Mouse (Mus musculus) urinary bladder, postnatal 25 days (tissue): Measurements from ENCODE around the gene Gng5.

Source experiments
- DNase-seq: peaks from one replicate; pipeline ENCODE4 v3.0.0; 2022; ENCODE audit warnings: low spot score

Gene Gng5

GRCm38 (mm10) chr3:146499431-146500002 is at the start of gene Gng5, which contains the start of gene Spata1:
Gng5 (plus strand) TSS chr3:146499807.
Spata1 (minus strand) TSS chr3:146499753.
- peak; percentile 86 for DNase-seq

GRCm38 (mm10) chr3:146450371-146450841 is 49.2 kb upstream of the Gng5 start:
- peak; percentile 92 for DNase-seq

GRCm38 (mm10) chr3:146451375-146451774 is 48.2 kb upstream of the Gng5 start:
- no peak for DNase-seq

GRCm38 (mm10) chr3:146462939-146463338 is 36.7 kb upstream of the Gng5 start:
- no peak for DNase-seq

- DNase-seq = no peak
Measured at GRCm38 (mm10) chr3:146469226-146469625, 30.4 kb upstream of the Gng5 start.

GRCm38 (mm10) chr3:146472657-146473056 is 26.9 kb upstream of the Gng5 start:
- no peak for DNase-seq

GRCm38 (mm10) chr3:146473741-146474140 is 25.9 kb upstream of the Gng5 start:
- no peak for DNase-seq

GRCm38 (mm10) chr3:146474428-146474827 is 25.2 kb upstream of the Gng5 start:
- DNase-seq = no peak

- no peak for DNase-seq
Measured at GRCm38 (mm10) chr3:146482044-146482443, 17.6 kb upstream of the Gng5 start.

- DNase-seq = no peak
Measured at GRCm38 (mm10) chr3:146486464-146486863, 13.1 kb upstream of the Gng5 start.

- no peak for DNase-seq
Measured at GRCm38 (mm10) chr3:146494941-146495340, 4.7 kb upstream of the Gng5 start.

GRCm38 (mm10) chr3:146498989-146499388 is 618 bp upstream of the Gng5 start:
- DNase-seq = no peak

- DNase-seq = no peak
Measured at GRCm38 (mm10) chr3:146500003-146500809, 599 bp downstream of the Gng5 start.

- no peak for DNase-seq
Measured at GRCm38 (mm10) chr3:146500810-146501201, 1.2 kb downstream of the Gng5 start.

- DNase-seq = no peak
Measured at GRCm38 (mm10) chr3:146501601-146502123, 2.1 kb downstream of the Gng5 start.

GRCm38 (mm10) chr3:146506711-146507110 is 7.1 kb downstream of the Gng5 start:
- no peak for DNase-seq

- DNase-seq = no peak
Measured at GRCm38 (mm10) chr3:146520226-146520797, 20.7 kb downstream of the Gng5 start.

- DNase-seq = peak; percentile 84
Measured at GRCm38 (mm10) chr3:146520798-146521651, 21.4 kb downstream of the Gng5 start, which contains the start of gene Rpf1. Rpf1 (minus strand) TSS chr3:146521429.

GRCm38 (mm10) chr3:146521652-146522020 is 22.0 kb downstream of the Gng5 start:
- DNase-seq = no peak

- DNase-seq = no peak
Measured at GRCm38 (mm10) chr3:146528335-146528734, 28.7 kb downstream of the Gng5 start.

- DNase-seq = no peak
Measured at GRCm38 (mm10) chr3:146534986-146535385, 35.4 kb downstream of the Gng5 start.
